Mouse (Mus musculus) limb, embryonic 15.5 days (tissue): ENCODE measurements around the gene Cd24a. TPM values are rescaled to one million over a fixed set of nuclear protein-coding genes. Genes with fewer than 3 reads are reported as not detected.
A peak's percentile ranks its signal among the peaks of the same experiment; 100 is the strongest.

ENCODE experiments used
- ATAC-seq: fragments of 200-750 bp; cut with Nextera tagmentation; 2 replicates; pipeline ENCODE4 v1.8.0; 2017; ENCODE audit warnings: low read depth, moderate TSS enrichment; ENCODE audit not compliant: insufficient number of reproducible peaks, low FRiP score, low TSS enrichment
- H3K27ac ChIP-seq: fragments of 300-500 bp; sonication (generic); 2 replicates; pipeline ENCODE4 v1.5.1; 2015; ENCODE audit warnings: moderate library complexity, mild to moderate bottlenecking, inconsistent platforms
- H3K27me3 ChIP-seq: fragments of 300-500 bp; sonication (generic); 2 replicates; pipeline ENCODE4 v1.6.1; 2015; ENCODE audit warnings: inconsistent platforms
- H3K36me3 ChIP-seq: fragments of 300-500 bp; sonication (generic); 2 replicates; pipeline ENCODE4 v1.6.1; 2015; ENCODE audit warnings: inconsistent platforms
- H3K4me1 ChIP-seq: fragments of 300-500 bp; sonication (generic); 2 replicates; pipeline ENCODE4 v1.6.1; 2015; ENCODE audit warnings: inconsistent platforms
- H3K4me2 ChIP-seq: fragments of 300-500 bp; sonication (generic); 2 replicates; pipeline ENCODE4 v1.6.1; 2015; ENCODE audit warnings: mild to moderate bottlenecking, inconsistent platforms
- H3K4me3 ChIP-seq: fragments of 300-500 bp; sonication (generic); 2 replicates; pipeline ENCODE4 v1.5.1; 2015; ENCODE audit warnings: mild to moderate bottlenecking, inconsistent platforms
- H3K9ac ChIP-seq: fragments of 300-500 bp; sonication (generic); 2 replicates; pipeline ENCODE4 v1.6.1; 2015; ENCODE audit warnings: inconsistent platforms
- H3K9me3 ChIP-seq: fragments of 300-500 bp; sonication (generic); 2 replicates; pipeline ENCODE4 v1.6.1; 2016; ENCODE audit warnings: inconsistent platforms
- WGBS: fragments of 180-500 bp; shearing (Covaris S2); methylation state at CpG from one replicate; pipeline ENCODE4 v1.1.7; 2015; 5-methylcytosine and 5-hydroxymethylcytosine counted together
- polyA plus RNA-seq: library from polyadenylated mRNA; unstranded; fragments of >200 nt; fragmentation: Nextera tagmentation; extraction: Ambion mirVana; gene quantifications from 2 replicates; pipeline ENCODE4 v1.2.1, GENCODE M21; 2015

Cd24a gene
- polyA plus RNA-seq, 1 experiment from 2014 or later, result 209 TPM

GRCm38 (mm10) chr10:43588470-43589177, 10.5 kb downstream of the Cd24a start:
- H3K27me3 ChIP-seq, result no peaks in the 10 kb centered on the region
- peaks cover 3% of the 10 kb centered on the region; the same call in 1 of the 2 replicates for H3K36me3 ChIP-seq
- ATAC-seq, result no peak
- H3K4me2 ChIP-seq, result no peak overlapping the region
- H3K27ac ChIP-seq, result no peak overlapping the region
- H3K9me3 ChIP-seq, result no peaks in the 10 kb centered on the region
- H3K4me1 ChIP-seq, result peaks cover 4% of the 10 kb centered on the region; the same call in 1 of the 2 replicates
- no peak overlapping the region for H3K4me3 ChIP-seq
- 58% methylated on average over 8 of the region's 8 CpGs for WGBS
- no peak overlapping the region for H3K9ac ChIP-seq

GRCm38 (mm10) chr10:43591477-43591876, 13.4 kb downstream of the Cd24a start:
- peaks cover 4% of the 10 kb centered on the region; the same call in 1 of the 2 replicates for H3K4me1 ChIP-seq
- no peak overlapping the region for H3K4me2 ChIP-seq
- WGBS, result 79% methylated on average over 10 of the region's 10 CpGs
- no peaks in the 10 kb centered on the region for H3K27me3 ChIP-seq
- H3K27ac ChIP-seq, result no peak overlapping the region
- H3K9me3 ChIP-seq, result no peaks in the 10 kb centered on the region
- no peak overlapping the region for H3K9ac ChIP-seq
- ATAC-seq, result no peak
- no peak overlapping the region for H3K4me3 ChIP-seq
- no peaks in the 10 kb centered on the region for H3K36me3 ChIP-seq

- no peak overlapping the region for H3K9ac ChIP-seq
- H3K4me1 ChIP-seq, result peaks cover 4% of the 10 kb centered on the region; the same call in 1 of the 2 replicates
- H3K36me3 ChIP-seq, result no peaks in the 10 kb centered on the region
- no peak for ATAC-seq
- H3K27ac ChIP-seq, result no peak overlapping the region
- no peak overlapping the region for H3K4me2 ChIP-seq
- no peaks in the 10 kb centered on the region for H3K9me3 ChIP-seq
- H3K27me3 ChIP-seq, result no peaks in the 10 kb centered on the region
- H3K4me3 ChIP-seq, result no peak overlapping the region
- WGBS, result 79% methylated on average over 5 of the region's 5 CpGs
Measured at GRCm38 (mm10) chr10:43593182-43593581, 15.1 kb downstream of the Cd24a start.

- no peaks in the 10 kb centered on the region for H3K4me1 ChIP-seq
- WGBS, result 76% methylated on average over 2 of the region's 2 CpGs
- H3K27me3 ChIP-seq, result no peaks in the 10 kb centered on the region
- ATAC-seq, result no peak
- H3K4me3 ChIP-seq, result no peak overlapping the region
- no peak overlapping the region for H3K4me2 ChIP-seq
- H3K27ac ChIP-seq, result no peak overlapping the region
- no peaks in the 10 kb centered on the region for H3K9me3 ChIP-seq
- H3K36me3 ChIP-seq, result no peaks in the 10 kb centered on the region
- H3K9ac ChIP-seq, result no peak overlapping the region
Measured at GRCm38 (mm10) chr10:43594187-43594586, 16.1 kb downstream of the Cd24a start.

GRCm38 (mm10) chr10:43594894-43595293, 16.8 kb downstream of the Cd24a start:
- ATAC-seq, result no peak
- Histone ChIP-seq H3K36me3 (no peaks in the 10 kb centered on the region), H3K9me3 (no peaks in the 10 kb centered on the region), H3K4me3 (no peak overlapping the region), H3K27me3 (no peaks in the 10 kb centered on the region), H3K4me1 (no peaks in the 10 kb centered on the region), H3K4me2 (no peak overlapping the region), H3K27ac (no peak overlapping the region), H3K9ac (no peak overlapping the region)
- 66% methylated on average over 3 of the region's 3 CpGs for WGBS

GRCm38 (mm10) chr10:43598067-43598726, 20.1 kb downstream of the Cd24a start:
- Histone ChIP-seq H3K27me3 (no peaks in the 10 kb centered on the region), H3K4me2 (no peak overlapping the region), H3K27ac (no peak overlapping the region), H3K9ac (no peak overlapping the region), H3K9me3 (no peaks in the 10 kb centered on the region), H3K36me3 (no peaks in the 10 kb centered on the region), H3K4me3 (no peak overlapping the region), H3K4me1 (0 out of 2 replicates have a peak, but pooled peaks cover 4% of the 10 kb centered on the region)
- no peak for ATAC-seq
- 86% methylated on average over 2 of the region's 2 CpGs for WGBS

- H3K36me3 ChIP-seq, result no peaks in the 10 kb centered on the region
- ATAC-seq, result no peak
- H3K4me3 ChIP-seq, result no peak overlapping the region
- H3K4me1 ChIP-seq, result peaks cover 15% of the 10 kb centered on the region; the same call in 1 of the 2 replicates
- no peak overlapping the region for H3K9ac ChIP-seq
- H3K27ac ChIP-seq, result no peak overlapping the region
- H3K9me3 ChIP-seq, result no peaks in the 10 kb centered on the region
- H3K4me2 ChIP-seq, result no peak overlapping the region
- no peaks in the 10 kb centered on the region for H3K27me3 ChIP-seq
- 87% methylated on average over 1 of the region's 1 CpGs for WGBS
Measured at GRCm38 (mm10) chr10:43601039-43601438, 23.0 kb downstream of the Cd24a start.

- no peaks in the 10 kb centered on the region for H3K27me3 ChIP-seq
- H3K4me1 ChIP-seq, result peaks cover 15% of the 10 kb centered on the region; the same call in 1 of the 2 replicates
- peak overlapping the region; percentile 13; the same call in 1 of the 2 replicates for H3K4me2 ChIP-seq
- ATAC-seq, result no peak
- no peaks in the 10 kb centered on the region for H3K9me3 ChIP-seq
- WGBS, result 31% methylated on average over 14 of the region's 14 CpGs
- H3K36me3 ChIP-seq, result no peaks in the 10 kb centered on the region
- H3K27ac ChIP-seq, result no peak overlapping the region; the same call in 1 of the 2 replicates
- no peak overlapping the region for H3K4me3 ChIP-seq
- H3K9ac ChIP-seq, result no peak overlapping the region
Measured at GRCm38 (mm10) chr10:43601511-43602396, 23.7 kb downstream of the Cd24a start.

GRCm38 (mm10) chr10:43603975-43604686, 26.0 kb downstream of the Cd24a start:
- H3K9ac ChIP-seq, result no peak overlapping the region
- H3K4me3 ChIP-seq, result no peak overlapping the region
- H3K36me3 ChIP-seq, result no peaks in the 10 kb centered on the region
- peak overlapping the region; percentile 28; the same call in 1 of the 2 replicates for H3K27ac ChIP-seq
- H3K27me3 ChIP-seq, result no peaks in the 10 kb centered on the region
- 76% methylated on average over 4 of the region's 4 CpGs for WGBS
- H3K9me3 ChIP-seq, result no peaks in the 10 kb centered on the region
- H3K4me2 ChIP-seq, result no peak overlapping the region
- 0 out of 2 replicates have a peak, but pooled peaks have one; percentile 27 for ATAC-seq
- H3K4me1 ChIP-seq, result peaks cover 15% of the 10 kb centered on the region; the same call in 1 of the 2 replicates

GRCm38 (mm10) chr10:43604687-43605250, 26.7 kb downstream of the Cd24a start:
- WGBS, result 45% methylated on average over 10 of the region's 10 CpGs
- H3K27ac ChIP-seq, result peak overlapping the region; percentile 43
- ATAC-seq, result no peak

GRCm38 (mm10) chr10:43605901-43606300, 27.8 kb downstream of the Cd24a start:
- no peak for ATAC-seq
- Histone ChIP-seq H3K36me3 (no peaks in the 10 kb centered on the region), H3K4me3 (no peak overlapping the region), H3K27me3 (no peaks in the 10 kb centered on the region), H3K4me2 (no peak overlapping the region), H3K4me1 (peaks cover 15% of the 10 kb centered on the region; the same call in 1 of the 2 replicates), H3K27ac (no peak overlapping the region), H3K9me3 (no peaks in the 10 kb centered on the region), H3K9ac (no peak overlapping the region)
- 68% methylated on average over 7 of the region's 7 CpGs for WGBS

More at GRCm38 (mm10) chr10:43604687-43605250, 26.7 kb downstream of the Cd24a start:
- H3K4me1 ChIP-seq, result peaks cover 15% of the 10 kb centered on the region; the same call in 1 of the 2 replicates
- no peaks in the 10 kb centered on the region for H3K9me3 ChIP-seq
- H3K9ac ChIP-seq, result no peak overlapping the region
- no peaks in the 10 kb centered on the region for H3K27me3 ChIP-seq
- H3K36me3 ChIP-seq, result no peaks in the 10 kb centered on the region
- no peak overlapping the region for H3K4me3 ChIP-seq
- H3K4me2 ChIP-seq, result no peak overlapping the region
